Mouse (Mus musculus): Measurements from ENCODE around the gene Flad1.

Flad1 gene

GRCm38 (mm10) chr3:89395806-89396653, 15.6 kb downstream of the Flad1 start:
- peak; percentile 83 for DNase-seq (ENCODE audit: low read depth, low spot score)

GRCm38 (mm10) chr3:89395419-89395805, 16.3 kb downstream of the Flad1 start:
- DNase-seq (ENCODE audit: low read depth, low spot score), result no peak

- DNase-seq (ENCODE audit: low read depth, low spot score), result peak; percentile 94
These were observed 16.8 kb downstream of the Flad1 start for GRCm38 (mm10) chr3:89394894-89395256.

GRCm38 (mm10) chr3:89394006-89394893, 17.4 kb downstream of the Flad1 start, which contains the start of gene Zbtb7b:
TSS of gene Zbtb7b (minus strand) at chr3:89394776.
- peak; percentile 90 for DNase-seq (ENCODE audit: low read depth, low spot score)

- peak; percentile 99 for DNase-seq (ENCODE audit: low read depth, low spot score)
These were observed 18.1 kb downstream of the Flad1 start for GRCm38 (mm10) chr3:89393605-89394004.

GRCm38 (mm10) chr3:89392871-89393311, 18.8 kb downstream of the Flad1 start:
- no peak for DNase-seq (ENCODE audit: low read depth, low spot score)

- peak; percentile 79 for DNase-seq (ENCODE audit: low read depth, low spot score)
These were observed 19.8 kb downstream of the Flad1 start for GRCm38 (mm10) chr3:89391663-89392511.

- DNase-seq (ENCODE audit: low read depth, low spot score), result peak; percentile 62
These were observed 20.7 kb downstream of the Flad1 start for GRCm38 (mm10) chr3:89390699-89391662.

- peak; percentile 45 for DNase-seq (ENCODE audit: low read depth, low spot score)
These were observed 21.6 kb downstream of the Flad1 start for GRCm38 (mm10) chr3:89390111-89390515.

- DNase-seq (ENCODE audit: low read depth, low spot score), result peak; percentile 84
These were observed 22.5 kb downstream of the Flad1 start for GRCm38 (mm10) chr3:89388901-89389740.

- DNase-seq (ENCODE audit: low read depth, low spot score), result peak; percentile 59
These were observed 23.4 kb downstream of the Flad1 start for GRCm38 (mm10) chr3:89388134-89388881.

- no peak for DNase-seq (ENCODE audit: low read depth, low spot score)
These were observed 24.0 kb downstream of the Flad1 start for GRCm38 (mm10) chr3:89387632-89388031.

- no peak for DNase-seq (ENCODE audit: low read depth, low spot score)
These were observed 24.9 kb downstream of the Flad1 start for GRCm38 (mm10) chr3:89386438-89387420.

- DNase-seq (ENCODE audit: low read depth, low spot score), result no peak
These were observed 26.2 kb downstream of the Flad1 start for GRCm38 (mm10) chr3:89385451-89385850.

- no peak for DNase-seq (ENCODE audit: low read depth, low spot score)
These were observed 27.2 kb downstream of the Flad1 start for GRCm38 (mm10) chr3:89384331-89385076.

- no peak for DNase-seq (ENCODE audit: low read depth, low spot score)
These were observed 27.9 kb downstream of the Flad1 start for GRCm38 (mm10) chr3:89383651-89384255.

Measured in brain, adult 2 months (tissue).